Mouse (Mus musculus) right cerebral cortex, postnatal 14 days (tissue): Measurements from ENCODE around the gene Bad.
A peak's percentile ranks its signal among the peaks of the same experiment; 100 is the strongest.

Experiments
- DNase-seq: peaks from one replicate; pipeline ENCODE4 v3.0.0; 2022

Gene Bad

GRCm38 (mm10) chr19:6969665-6970381 is 28.2 kb downstream of the Bad start:
- DNase-seq = peak; percentile 59

- DNase-seq = no peak
Measured at GRCm38 (mm10) chr19:6970460-6971085, 28.9 kb downstream of the Bad start.

- DNase-seq = no peak
Measured at GRCm38 (mm10) chr19:6971644-6972043, 30.0 kb downstream of the Bad start.

- no peak for DNase-seq
Measured at GRCm38 (mm10) chr19:6972247-6972917, 30.7 kb downstream of the Bad start.

GRCm38 (mm10) chr19:6973581-6974190 is 32.0 kb downstream of the Bad start:
- DNase-seq = no peak

- peak; percentile 77 for DNase-seq
Measured at GRCm38 (mm10) chr19:6974211-6975205, 32.8 kb downstream of the Bad start, which contains the start of gene Ppp1r14b. Gene Ppp1r14b (plus strand): TSS chr19:6974968.

GRCm38 (mm10) chr19:6975537-6976521 is 34.2 kb downstream of the Bad start, which contains the start of gene Plcb3:
Gene Plcb3 (minus strand): TSS chr19:6976470.
- peak; percentile 58 for DNase-seq

GRCm38 (mm10) chr19:6977759-6978638 is 36.3 kb downstream of the Bad start:
- DNase-seq = no peak

- no peak for DNase-seq
Measured at GRCm38 (mm10) chr19:6978639-6978974, 36.9 kb downstream of the Bad start.

- peak; percentile 43 for DNase-seq
Measured at GRCm38 (mm10) chr19:6979001-6979479, 37.4 kb downstream of the Bad start.

- peak; percentile 100 for DNase-seq
Measured at GRCm38 (mm10) chr19:6979486-6980380, 38.1 kb downstream of the Bad start.

GRCm38 (mm10) chr19:6980381-6981093 is 38.9 kb downstream of the Bad start, which contains the start of gene Fkbp2:
Gene Fkbp2 (minus strand): TSS chr19:6980501.
- DNase-seq = peak; percentile 98

GRCm38 (mm10) chr19:6981465-6981864 is 39.8 kb downstream of the Bad start:
- DNase-seq = no peak

- no peak for DNase-seq
Measured at GRCm38 (mm10) chr19:6983621-6984020, 42.0 kb downstream of the Bad start.

GRCm38 (mm10) chr19:6985300-6985699 is 43.6 kb downstream of the Bad start:
- DNase-seq = no peak

- DNase-seq = no peak
Measured at GRCm38 (mm10) chr19:6985951-6986708, 44.5 kb downstream of the Bad start.
